Mouse (Mus musculus) hindbrain, embryonic 14.5 days (tissue): ENCODE data around the gene Rhot2. TPM values are rescaled to one million over a fixed set of nuclear protein-coding genes. Genes with fewer than 3 reads are reported as not detected.

Experiments
- ATAC-seq: fragments of 200-750 bp; cut with Nextera tagmentation; 2 replicates; pipeline ENCODE4 v1.8.0; 2017; ENCODE audit warnings: moderate number of reproducible peaks, mild to moderate bottlenecking, moderate TSS enrichment, moderate library complexity; ENCODE audit not compliant: low FRiP score
- DNase-seq: peaks from one replicate; pipeline ENCODE4 v3.0.0-alpha.2; 2015; ENCODE audit warnings: low spot score
- H3K27ac ChIP-seq: fragments of 300-500 bp; sonication (generic); 2 replicates; pipeline ENCODE4 v1.5.1; 2014; ENCODE audit warnings: mild to moderate bottlenecking, moderate library complexity
- H3K27me3 ChIP-seq: fragments of 300-500 bp; sonication (generic); 2 replicates; pipeline ENCODE4 v1.6.1; 2014; ENCODE audit warnings: mild to moderate bottlenecking, low read length, mixed read lengths; ENCODE audit not compliant: control insufficient read depth, insufficient read depth
- H3K36me3 ChIP-seq: fragments of 300-500 bp; sonication (generic); replicated peaks from 2 replicates; pipeline ENCODE4 v1.6.1; 2014; ENCODE audit not compliant: control insufficient read depth, insufficient read depth
- H3K4me1 ChIP-seq: fragments of 300-500 bp; sonication (generic); replicated peaks from 2 replicates; pipeline ENCODE4 v1.6.1; 2014; ENCODE audit warnings: antibody characterized with exemption, low read length, mixed read lengths; ENCODE audit not compliant: control insufficient read depth, insufficient read depth
- H3K4me2 ChIP-seq: fragments of 300-500 bp; sonication (generic); replicated peaks from 2 replicates; pipeline ENCODE4 v1.6.1; 2014; ENCODE audit warnings: mild to moderate bottlenecking, moderate library complexity
- H3K4me3 ChIP-seq: fragments of 300-500 bp; sonication (generic); replicated peaks from 2 replicates; pipeline ENCODE4 v1.5.1; 2014; ENCODE audit warnings: mild to moderate bottlenecking, low read length
- H3K9ac ChIP-seq: fragments of 300-500 bp; sonication (generic); 2 replicates; pipeline ENCODE4 v1.6.1; 2014
- H3K9me3 ChIP-seq: fragments of 300-500 bp; sonication (generic); 2 replicates; pipeline ENCODE4 v1.6.1; 2016; ENCODE audit warnings: low read length; ENCODE audit not compliant: control insufficient read depth
- WGBS: fragments of 180-500 bp; shearing (Covaris S2); extraction: QIAGEN DNeasy Blood & Tissue Kit; methylation state at CpG from one replicate; pipeline ENCODE4 v1.1.7; 2014; 5-methylcytosine and 5-hydroxymethylcytosine counted together
- polyA plus RNA-seq: library from polyadenylated mRNA; unstranded; fragments of >200 nt; fragmentation: Nextera tagmentation; extraction: Ambion mirVana; gene quantifications from 2 replicates; pipeline ENCODE4 v1.2.1, GENCODE M21; 2014

Gene Rhot2
- polyA plus RNA-seq, 1 experiment from 2014 or later = 9.9 TPM

DNA sequence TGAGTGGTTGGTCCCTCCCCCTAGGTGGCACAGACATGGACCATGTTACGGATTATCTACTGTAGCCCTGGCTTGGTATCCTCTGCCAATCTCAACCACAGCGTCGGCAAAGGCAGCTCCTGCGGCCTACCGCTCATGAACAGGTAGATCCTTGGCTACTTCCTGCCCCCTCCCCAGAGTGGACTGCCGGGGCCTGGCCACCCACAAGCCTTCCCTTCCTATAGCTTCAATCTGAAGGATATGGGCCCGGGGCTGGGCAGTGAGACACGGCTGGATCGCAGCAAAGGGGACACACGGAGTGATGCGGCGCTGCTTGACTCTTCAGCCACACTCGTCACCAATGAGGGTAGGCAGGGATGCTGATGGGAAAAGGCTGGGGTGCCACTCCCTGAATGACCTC lies 17.6 kb downstream of the Rhot2 start:
- 95% methylated on average over 13 of the region's 13 CpGs for WGBS
- Histone ChIP-seq H3K9ac (no peak overlapping the region), H3K27me3 (no peaks in the 10 kb centered on the region), H3K4me1 (peaks cover 58% of the 10 kb centered on the region), H3K27ac (no peak overlapping the region), H3K36me3 (peaks cover 45% of the 10 kb centered on the region), H3K4me2 (no peak overlapping the region), H3K9me3 (no peaks in the 10 kb centered on the region), H3K4me3 (no peak overlapping the region)
- DNase-seq (no peak), ATAC-seq (no peak)

DNA sequence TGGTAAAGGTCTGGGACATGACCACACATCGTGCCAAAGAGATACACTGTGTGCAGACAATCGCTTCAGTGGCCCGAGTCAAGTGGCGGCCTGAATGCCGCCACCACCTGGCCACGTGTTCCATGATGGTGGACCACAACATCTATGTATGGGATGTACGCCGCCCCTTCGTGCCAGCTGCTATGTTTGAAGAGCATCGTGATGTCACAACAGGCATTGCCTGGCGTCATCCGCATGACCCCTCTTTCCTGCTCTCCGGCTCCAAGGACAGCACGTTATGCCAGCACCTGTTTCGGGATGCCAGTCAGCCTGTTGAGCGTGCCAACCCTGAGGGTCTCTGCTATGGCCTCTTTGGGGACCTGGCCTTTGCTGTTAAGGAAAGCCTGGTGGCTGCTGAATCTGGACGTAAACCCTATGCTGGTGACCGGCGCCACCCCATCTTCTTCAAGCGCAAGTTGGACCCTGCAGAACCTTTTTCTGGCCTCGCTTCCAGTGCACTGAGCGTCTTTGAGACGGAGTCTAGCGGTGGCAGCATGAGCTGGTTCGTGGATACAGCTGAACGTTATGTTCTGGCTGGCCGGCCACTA lies 18.6 kb downstream of the Rhot2 start:
- Histone ChIP-seq H3K27me3 (no peaks in the 10 kb centered on the region), H3K36me3 (peaks cover 38% of the 10 kb centered on the region), H3K4me3 (no peak overlapping the region), H3K9me3 (no peaks in the 10 kb centered on the region), H3K9ac (no peak overlapping the region), H3K4me2 (no peak overlapping the region), H3K4me1 (peaks cover 49% of the 10 kb centered on the region), H3K27ac (no peak overlapping the region)
- WGBS = 96% methylated on average over 27 of the region's 27 CpGs
- no peak for ATAC-seq
- DNase-seq = no peak

- no peak overlapping the region for H3K27ac ChIP-seq
- peak overlapping the region; percentile 99; the same call in 1 of the 2 replicates for H3K4me2 ChIP-seq
- no peak for ATAC-seq
- WGBS = 88% methylated on average over 6 of the region's 6 CpGs
- H3K4me3 ChIP-seq = no peak overlapping the region
- H3K9me3 ChIP-seq = no peaks in the 10 kb centered on the region
- DNase-seq = no peak
- H3K4me1 ChIP-seq = peaks cover 42% of the 10 kb centered on the region
- H3K27me3 ChIP-seq = no peaks in the 10 kb centered on the region
- no peak overlapping the region for H3K9ac ChIP-seq
- H3K36me3 ChIP-seq = peaks cover 31% of the 10 kb centered on the region
Measured at GRCm38 (mm10) chr17:25825311-25825710, 19.3 kb downstream of the Rhot2 start.

- no peak for DNase-seq
- H3K4me1 ChIP-seq = peaks cover 35% of the 10 kb centered on the region
- H3K27ac ChIP-seq = no peak overlapping the region
- peak overlapping the region; percentile 68 for H3K4me3 ChIP-seq
- peak overlapping the region; percentile 99 for H3K4me2 ChIP-seq
- H3K36me3 ChIP-seq = peaks cover 33% of the 10 kb centered on the region
- peak overlapping the region; percentile 82 for H3K9ac ChIP-seq
- 77% methylated on average over 17 of the region's 17 CpGs for WGBS
- no peaks in the 10 kb centered on the region for H3K9me3 ChIP-seq
- H3K27me3 ChIP-seq = no peaks in the 10 kb centered on the region
- no peak for ATAC-seq
Measured at GRCm38 (mm10) chr17:25824362-25825142, 20.1 kb downstream of the Rhot2 start.

GRCm38 (mm10) chr17:25823452-25823851 lies 21.2 kb downstream of the Rhot2 start, which contains the start of gene Wdr24:
TSS of gene Wdr24 (plus strand) at chr17:25823627.
- under 1% methylated on average over 18 of the region's 18 CpGs for WGBS
- Histone ChIP-seq H3K27ac (peak within 1 kb of the TSS; percentile 76), H3K9ac (peak within 1 kb of the TSS; percentile 82), H3K36me3 (peaks cover 44% of the 10 kb centered on the region), H3K4me2 (peak within 1 kb of the TSS; percentile 99), H3K9me3 (no peaks in the 10 kb centered on the region), H3K27me3 (peaks cover 11% of the 10 kb centered on the region; the same call in 1 of the 2 replicates), H3K4me1 (peaks cover 32% of the 10 kb centered on the region), H3K4me3 (peak within 1 kb of the TSS; percentile 68)
- ATAC-seq = peak; percentile 80
- DNase-seq = peak; percentile 86

GRCm38 (mm10) chr17:25818851-25819780 lies 25.5 kb downstream of the Rhot2 start:
- H3K4me3 ChIP-seq = no peak overlapping the region

GRCm38 (mm10) chr17:25817662-25818061 lies 27.0 kb downstream of the Rhot2 start:
- ATAC-seq = no peak
- H3K9me3 ChIP-seq = no peaks in the 10 kb centered on the region
- WGBS = 89% methylated on average over 11 of the region's 11 CpGs

More at GRCm38 (mm10) chr17:25818851-25819780, 25.5 kb downstream of the Rhot2 start:
- Histone ChIP-seq H3K9me3 (no peaks in the 10 kb centered on the region), H3K36me3 (peaks cover 44% of the 10 kb centered on the region), H3K9ac (no peak overlapping the region), H3K27me3 (peaks cover 22% of the 10 kb centered on the region; the same call in 1 of the 2 replicates), H3K27ac (no peak overlapping the region), H3K4me2 (no peak overlapping the region), H3K4me1 (peaks cover 4% of the 10 kb centered on the region)
- DNase-seq (no peak), ATAC-seq (no peak)
- 11% methylated on average over 46 of the region's 46 CpGs for WGBS

GRCm38 (mm10) chr17:25813471-25813870 lies 31.2 kb downstream of the Rhot2 start:
- DNase-seq = peak; percentile 74
- no peak for ATAC-seq
- 3% methylated on average over 20 of the region's 20 CpGs for WGBS
- peak overlapping the region; percentile 39 for H3K4me2 ChIP-seq
- peaks cover 12% of the 10 kb centered on the region; the same call in 1 of the 2 replicates for H3K27me3 ChIP-seq
- peaks cover 25% of the 10 kb centered on the region for H3K36me3 ChIP-seq
- peaks cover 25% of the 10 kb centered on the region for H3K4me1 ChIP-seq
- no peak overlapping the region for H3K27ac ChIP-seq
- H3K4me3 ChIP-seq = 0 out of 2 replicates have a peak overlapping the region, but pooled peaks have one; percentile 2
- H3K9me3 ChIP-seq = no peaks in the 10 kb centered on the region
- peak overlapping the region; percentile 44 for H3K9ac ChIP-seq

More at GRCm38 (mm10) chr17:25817662-25818061, 27.0 kb downstream of the Rhot2 start:
- Histone ChIP-seq H3K27me3 (peaks cover 22% of the 10 kb centered on the region; the same call in 1 of the 2 replicates), H3K9ac (no peak overlapping the region), H3K4me2 (no peak overlapping the region), H3K4me1 (peaks cover 9% of the 10 kb centered on the region), H3K4me3 (no peak overlapping the region), H3K27ac (no peak overlapping the region), H3K36me3 (peaks cover 44% of the 10 kb centered on the region)
- no peak for DNase-seq
